Mouse (Mus musculus): Measurements from ENCODE around the gene S100a7a.

The S100a7a gene

GRCm38 (mm10) chr3:90678656-90679055, 24.8 kb downstream of the S100a7a start:
- in situ Hi-C loops (cut with MboI; ENCODE audit: low pct_unique_long_range_greater_than_20kb in 1 of 2, low sequenced_read_pairs in 2 of 2, unreplicated experiment in 1 of 2): no loop called here

- in situ Hi-C loops (cut with MboI; ENCODE audit: low pct_unique_long_range_greater_than_20kb in 1 of 2, low sequenced_read_pairs in 2 of 2, unreplicated experiment in 1 of 2): no loop called here
Measured at GRCm38 (mm10) chr3:90683929-90684328, 30.1 kb downstream of the S100a7a start.

- in situ Hi-C loops (cut with MboI; ENCODE audit: low pct_unique_long_range_greater_than_20kb in 1 of 2, low sequenced_read_pairs in 2 of 2, unreplicated experiment in 1 of 2): no loop called here
Measured at GRCm38 (mm10) chr3:90686835-90687234, 33.0 kb downstream of the S100a7a start.

GRCm38 (mm10) chr3:90693496-90693895, 39.7 kb downstream of the S100a7a start:
- in situ Hi-C loops (cut with MboI; ENCODE audit: low pct_unique_long_range_greater_than_20kb in 1 of 2, low sequenced_read_pairs in 2 of 2, unreplicated experiment in 1 of 2): no loop called here

- in situ Hi-C loops (cut with MboI; ENCODE audit: low pct_unique_long_range_greater_than_20kb in 1 of 2, low sequenced_read_pairs in 2 of 2, unreplicated experiment in 1 of 2): no loop called here
Measured at GRCm38 (mm10) chr3:90695613-90696012, 41.8 kb downstream of the S100a7a start, which contains the start of gene S100a9. S100a9 (minus strand) TSS chr3:90695721.

GRCm38 (mm10) chr3:90702244-90702643, 48.4 kb downstream of the S100a7a start:
- in situ Hi-C loops (cut with MboI; ENCODE audit: low pct_unique_long_range_greater_than_20kb in 1 of 2, low sequenced_read_pairs in 2 of 2, unreplicated experiment in 1 of 2): loop anchor here in 1 of 2 experiments (10.0 kb wide), 1 partner anchor 47 kb away; the partner anchor contains the start of gene S100a7a
